17 mouse cellular contexts compared by ENCODE assay signal in the genomic region with DNA sequence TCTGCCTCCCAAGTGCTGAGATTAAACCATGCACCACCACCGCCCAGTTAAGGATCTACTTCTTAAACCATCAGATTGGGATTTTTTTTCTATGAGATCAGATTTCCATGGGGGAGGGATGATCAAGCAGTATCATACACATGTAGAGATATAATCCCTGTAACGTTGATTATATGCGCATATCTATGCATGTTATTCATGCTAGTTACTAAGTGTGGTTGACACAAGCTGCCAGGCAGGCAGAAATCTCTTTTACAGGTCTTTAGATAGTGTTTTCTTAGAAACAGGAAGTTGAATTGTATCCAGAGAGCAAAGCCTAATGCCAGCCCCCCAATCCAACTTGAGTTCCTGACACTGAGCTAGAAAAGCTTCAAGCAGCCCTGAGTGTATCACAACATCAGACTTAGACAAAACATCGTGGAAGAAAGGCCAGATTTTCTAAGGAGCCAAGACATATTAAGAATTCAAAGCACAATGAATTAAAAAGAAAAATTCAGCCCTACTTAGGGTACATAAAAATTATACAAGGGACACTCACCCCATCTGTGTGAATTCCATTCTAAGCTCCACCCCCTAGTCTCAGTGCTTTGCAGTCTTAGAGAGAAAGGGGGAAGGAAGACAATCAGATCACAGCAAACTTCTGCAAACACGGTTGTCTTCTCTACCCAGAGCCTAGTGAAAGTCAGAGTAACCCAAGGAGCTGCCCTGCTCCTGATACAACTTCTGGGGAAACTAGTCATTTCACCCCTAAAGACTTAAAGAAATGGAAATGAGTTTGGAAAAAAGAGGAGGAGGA.
"Had no signal": no experiment of that assay in that cellular context is flagged by ENCODE, and none has a peak within 500 bp of the region (broad histone marks: within the 10 kb centered on the region; RNA-seq: fewer than 3 reads in every experiment).

No protein-coding gene starts in this region.

- H3K9ac ChIP-seq: limb, embryonic 12.5 days; liver, embryonic 13.5 days; liver, postnatal 0 days; lung, embryonic 15.5 days; neural tube, embryonic 12.5 days had no signal

- H3K36me3 ChIP-seq: limb, embryonic 12.5 days; liver, embryonic 13.5 days; lung, embryonic 15.5 days; neural tube, embryonic 12.5 days had no signal

- H3K9me3 ChIP-seq: limb, embryonic 12.5 days; liver, embryonic 13.5 days; lung, embryonic 15.5 days; neural tube, embryonic 12.5 days had no signal

- DNase-seq: kidney, adult 9 months; kidney, postnatal 36 days; layer of hippocampus, adult 9-11 months; layer of hippocampus, postnatal 36 days; liver; liver, embryonic 13.5 days; liver, postnatal 0 days; lung, postnatal 14 days; midbrain, embryonic 14.5 days; retina, postnatal 1 day; thymus, adult 18-20 months; thymus, postnatal 14 days had no signal

- H3K4me1 ChIP-seq: limb, embryonic 12.5 days; neural tube, embryonic 12.5 days had no signal

- H3K4me3 ChIP-seq: limb, embryonic 12.5 days; liver, embryonic 13.5 days; lung, embryonic 15.5 days; neural tube, embryonic 12.5 days had no signal

- ATAC-seq: liver, postnatal 0 days had no signal

- H3K4me2 ChIP-seq: limb, embryonic 12.5 days; liver, embryonic 13.5 days; lung, embryonic 15.5 days; neural tube, embryonic 12.5 days had no signal

- H3K27me3 ChIP-seq: limb, embryonic 12.5 days; liver, embryonic 13.5 days; lung, embryonic 15.5 days; neural tube, embryonic 12.5 days had no signal

- H3K27ac ChIP-seq: kidney, postnatal 0 days; limb, embryonic 12.5 days; liver, embryonic 13.5 days; lung, embryonic 15.5 days; macrophage; neural tube, embryonic 12.5 days had no signal
